Comparison of ENCODE assay signal across 19 mouse cellular contexts in genomic region chr3:53452351-53452750, GRCm38 (mm10). TPM values are rescaled to one million over a fixed set of nuclear protein-coding genes. Genes with fewer than 3 reads are reported as not detected.
DNase-seq lines count a peak whose midpoint lies in the region.
"Had no signal": no experiment of that assay in that cellular context is flagged by ENCODE, and none has a peak within 500 bp of the region (broad histone marks: within the 10 kb centered on the region; RNA-seq: fewer than 3 reads in every experiment).

No protein-coding gene starts in this region.

- DNase-seq in kidney, postnatal 10 days, result peak; percentile 4
- no peak for DNase-seq in kidney, adult 8-10 months
- DNase-seq in R1 (ENCODE audit: low read depth, low spot score), result peak; percentile 45
- peak; percentile 26 for DNase-seq in lung, postnatal 25 days (ENCODE audit: low spot score)
- DNase-seq in urinary bladder, postnatal 25 days (ENCODE audit: low spot score), result peak; percentile 38
- DNase-seq in frontal cortex, adult 2 months (ENCODE audit: extremely low spot score in 1 of 2, low spot score in 1 of 2), result no peak
- no peak for DNase-seq in cerebellum, postnatal 36 days
- DNase-seq: cerebellum, adult 11 months; gastrocnemius, postnatal 10 days; kidney, postnatal 25 days; midbrain, embryonic 14.5 days; thymus, adult 18-20 months had no signal

RNA-seq across cellular contexts. Expression of gene Nhlrc3, which starts 10.8 kb away (rescaled TPM):
- 8.2 and 9.7 TPM in 2 replicates for polyA plus RNA-seq in frontal cortex, adult 2 months (2012; rRNA removed)

RNA-seq across cellular contexts. Expression of gene Proser1, which starts 11.1 kb away (rescaled TPM):
- 17.9 and 18.1 TPM in 2 replicates for polyA plus RNA-seq in frontal cortex, adult 2 months (2012; rRNA removed)

RNA-seq across cellular contexts. Expression of gene Stoml3, which starts 36.1 kb away (rescaled TPM):
- polyA plus RNA-seq in frontal cortex, adult 2 months (2012; rRNA removed), result 12.9 and 24.9 TPM in 2 replicates
- polyA plus RNA-seq: embryonic facial prominence, embryonic 12.5 days; heart, adult 2 months; heart, postnatal 0 days; hindbrain, embryonic 12.5 days; intestine, embryonic 16.5 days; limb, embryonic 12.5 days; liver, embryonic 14.5 days; midbrain, embryonic 14.5 days had no signal

Comparison
In these comparisons a context has a peak if more than half of its experiments do, and no peak if none do; other contexts are left out.
1. DNase-seq: peak in kidney, postnatal 10 days (single experiment), R1 (single experiment), lung, postnatal 25 days (single experiment) and urinary bladder, postnatal 25 days (single experiment); none in kidney, adult 8-10 months (0 of 2), frontal cortex, adult 2 months (0 of 2) and cerebellum, postnatal 36 days (0 of 2).